Mouse (Mus musculus) right cerebral cortex, postnatal 10 days (tissue): ENCODE measurements around the gene Sp7.
A peak's percentile ranks its signal among the peaks of the same experiment; 100 is the strongest.

Experiments used
- DNase-seq, 2 experiments: peaks; one replicate each; pipeline ENCODE4 v3.0.0; 2021; ENCODE audit warnings: low spot score in 2 of 2

Gene Sp7

DNA sequence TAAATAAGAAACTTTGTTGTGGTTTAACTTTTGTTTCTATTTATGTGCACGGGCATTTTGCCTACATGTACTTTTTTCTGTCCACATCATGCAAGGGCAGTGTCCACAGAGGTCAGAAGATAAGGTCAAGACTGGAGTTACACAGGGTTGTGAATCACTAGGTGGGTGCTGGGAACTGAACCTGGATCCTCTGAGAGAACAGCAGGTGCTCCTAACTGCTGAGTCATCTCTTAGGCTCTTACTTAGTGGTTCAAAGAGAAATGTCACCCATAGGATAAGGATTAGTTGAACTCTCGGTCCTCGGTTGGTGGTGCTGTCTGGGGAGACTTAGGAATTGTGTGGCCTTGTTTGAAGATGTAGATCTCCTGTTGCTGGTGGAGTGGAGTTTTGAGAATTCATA lies 22.0 kb upstream of the Sp7 start:
- no peak for DNase-seq

DNA sequence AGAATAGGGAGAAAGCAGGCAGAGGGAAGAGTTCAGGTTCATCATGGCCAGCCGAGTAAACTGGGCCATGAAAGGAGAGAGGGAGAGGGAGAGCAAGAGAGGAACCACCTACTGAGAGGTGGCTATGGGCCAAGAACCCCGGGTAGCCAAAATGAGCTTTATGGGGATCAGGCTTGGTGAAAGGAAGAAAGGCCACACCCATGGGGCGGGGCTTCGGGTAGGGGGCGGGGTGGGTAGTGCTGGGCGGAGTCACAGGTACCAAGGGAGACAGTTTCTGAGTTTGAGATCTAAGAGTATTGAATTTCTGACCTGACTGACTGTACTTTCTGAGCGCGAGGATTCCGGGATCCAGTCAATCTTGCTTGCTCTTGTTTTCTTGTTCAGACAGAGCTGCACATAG lies 19.7 kb upstream of the Sp7 start:
- no peak for DNase-seq

DNA sequence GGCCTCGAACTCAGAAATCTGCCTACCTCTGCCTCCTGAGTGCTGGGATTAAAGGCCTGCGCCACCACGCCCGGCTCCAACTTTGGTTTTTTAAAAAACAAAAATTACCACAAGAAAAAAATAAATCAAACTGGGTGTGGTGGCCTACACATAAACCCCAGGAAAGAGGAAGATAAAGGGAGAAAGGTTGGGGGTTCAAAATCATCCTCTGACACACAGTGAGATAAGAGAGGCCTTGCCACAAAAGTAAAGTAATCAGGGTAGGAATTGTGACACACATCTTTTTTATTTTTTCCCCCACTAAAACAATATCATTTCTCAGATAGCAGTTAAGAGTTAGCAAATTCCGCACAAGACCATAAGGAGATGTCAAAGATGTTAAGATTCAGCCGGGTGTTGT lies 16.7 kb upstream of the Sp7 start:
- no peak for DNase-seq

DNA sequence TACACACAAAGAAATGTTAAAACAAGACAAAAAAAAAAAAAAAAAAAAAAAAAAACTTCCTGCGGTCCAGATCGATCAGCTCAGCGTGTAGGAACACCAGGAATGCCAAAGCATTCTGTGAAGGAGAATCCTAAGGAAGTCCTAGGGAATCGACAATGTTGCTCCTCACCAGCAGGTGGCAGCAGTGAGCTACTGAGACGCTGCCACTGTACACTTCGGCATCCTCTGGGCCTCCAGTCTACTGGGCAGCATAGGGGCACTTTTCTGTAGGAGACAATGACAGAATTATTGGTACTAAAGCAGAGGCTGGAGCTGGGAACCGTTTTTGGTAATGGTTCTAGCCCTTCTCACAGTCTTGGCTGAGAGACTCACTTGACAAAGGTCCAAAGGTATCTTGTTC lies 14.6 kb upstream of the Sp7 start:
- DNase-seq = peak; percentile 85 to 88

DNA sequence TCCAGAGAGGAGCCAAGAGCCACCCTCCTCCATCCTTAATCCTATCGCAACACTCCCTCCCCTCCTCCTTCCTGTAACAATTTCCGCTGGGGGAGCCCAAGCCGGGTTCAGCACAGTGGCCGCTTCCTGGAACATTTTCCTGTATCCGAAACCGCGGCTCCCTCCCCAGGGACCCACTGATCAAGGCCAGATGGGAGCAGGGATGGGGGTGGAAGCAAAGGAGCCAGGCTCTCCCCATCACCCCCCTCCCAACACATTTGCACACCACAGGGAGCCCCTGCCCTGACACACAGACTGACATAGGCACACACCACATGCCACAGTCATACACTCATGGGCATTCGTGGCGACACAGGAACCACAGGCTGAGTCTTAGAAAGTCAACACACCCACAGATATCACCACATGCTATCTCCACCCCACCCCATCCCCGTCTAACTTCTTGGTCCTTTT lies 10.9 kb upstream of the Sp7 start:
- DNase-seq = no peak

DNA sequence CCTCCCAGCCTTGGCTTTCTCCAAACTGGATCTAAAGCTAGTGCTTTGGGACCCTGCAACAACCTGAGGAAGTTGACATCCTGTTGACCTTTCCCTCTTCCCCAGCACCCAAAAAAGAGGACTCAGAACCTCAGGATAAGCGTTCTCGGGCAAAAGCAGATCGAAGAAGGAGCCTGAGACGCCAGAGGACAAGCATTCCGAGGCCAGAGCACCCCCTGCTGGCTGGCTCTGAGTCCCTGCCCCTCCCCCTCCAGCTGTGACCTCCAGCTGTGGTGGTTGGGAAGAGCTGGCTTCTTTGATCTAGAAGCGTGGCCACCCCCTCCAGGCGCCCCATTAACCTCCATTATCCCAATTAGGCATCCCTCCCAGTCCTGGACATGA lies 10.2 kb upstream of the Sp7 start:
- peak; percentile 81 to 84 for DNase-seq

DNA sequence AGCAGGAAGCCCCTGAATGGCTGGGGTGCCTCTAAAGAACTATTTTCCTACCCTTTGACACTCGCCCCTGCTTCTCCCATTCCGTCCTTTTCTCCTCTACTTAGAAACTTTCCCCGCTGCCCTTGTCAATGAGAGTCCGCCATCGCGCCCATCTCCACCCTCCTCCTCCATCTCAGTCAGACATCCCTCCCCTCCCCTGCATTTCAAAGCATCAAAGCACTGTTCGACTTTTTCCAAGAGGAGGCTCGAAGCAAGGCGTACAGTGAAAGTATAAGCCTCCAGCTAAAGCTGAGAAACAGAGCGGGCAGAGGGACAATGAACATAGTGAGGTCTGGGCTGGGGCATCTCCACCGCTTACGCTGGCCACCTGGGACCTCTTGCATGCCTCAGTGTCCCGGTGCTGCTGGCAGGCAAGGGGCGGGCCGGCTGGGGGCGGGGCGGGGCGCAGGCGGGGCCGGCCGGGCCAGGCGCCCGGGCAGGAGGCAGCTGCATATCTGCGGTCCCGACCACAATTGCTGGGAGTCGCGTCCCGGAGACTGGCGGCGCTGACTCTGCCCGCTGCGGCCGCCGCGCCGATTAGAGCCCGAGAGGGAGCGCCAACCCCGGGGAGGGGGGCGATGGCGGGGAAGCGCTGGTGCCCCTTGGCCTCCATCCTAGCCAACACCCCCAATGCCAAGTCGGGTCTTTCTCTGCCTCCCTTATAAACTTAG lies 9.6 kb upstream of the Sp7 start:
- peak in 1 of 2 experiments; percentile 34 for DNase-seq

DNA sequence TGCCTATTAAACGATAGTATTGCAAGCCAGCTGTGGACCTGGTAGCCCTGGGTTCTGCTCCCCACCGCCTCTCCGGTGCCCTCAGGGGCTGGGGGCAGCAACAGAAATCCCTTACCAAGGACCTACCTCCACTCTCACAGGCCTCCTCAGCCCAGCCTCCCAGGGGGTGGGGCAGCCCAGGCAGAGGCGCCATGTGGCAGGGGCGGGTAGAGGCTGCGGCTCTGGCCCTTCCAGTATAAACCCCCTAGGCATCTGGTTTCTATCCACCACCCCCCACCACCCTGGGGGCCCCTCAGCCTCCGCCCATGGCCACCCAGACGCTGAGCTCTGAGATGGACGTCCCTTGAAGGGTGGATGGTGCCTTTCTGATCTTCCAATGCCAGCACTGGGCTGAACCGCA lies 3.7 kb upstream of the Sp7 start:
- DNase-seq = no peak

DNA sequence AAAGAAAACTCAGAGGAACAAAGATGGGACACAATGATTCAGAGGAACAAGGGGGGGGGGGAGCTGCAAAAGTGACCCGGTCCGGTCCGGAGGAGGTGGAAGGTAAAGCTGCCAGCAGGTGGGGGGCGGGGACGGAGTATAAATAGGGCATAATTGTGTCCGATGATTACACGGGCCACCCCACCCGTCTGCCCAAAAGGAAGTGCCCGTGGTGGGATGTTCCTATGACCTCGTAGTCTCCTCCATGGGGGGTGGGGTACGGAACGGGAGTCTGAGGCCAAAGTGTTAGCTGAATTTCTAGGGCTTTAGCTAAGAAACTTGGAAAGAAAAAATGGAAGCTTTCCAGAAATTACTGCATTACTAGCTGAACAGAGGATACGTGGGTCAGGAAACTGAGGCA lies 3.0 kb upstream of the Sp7 start:
- DNase-seq = no peak

DNA sequence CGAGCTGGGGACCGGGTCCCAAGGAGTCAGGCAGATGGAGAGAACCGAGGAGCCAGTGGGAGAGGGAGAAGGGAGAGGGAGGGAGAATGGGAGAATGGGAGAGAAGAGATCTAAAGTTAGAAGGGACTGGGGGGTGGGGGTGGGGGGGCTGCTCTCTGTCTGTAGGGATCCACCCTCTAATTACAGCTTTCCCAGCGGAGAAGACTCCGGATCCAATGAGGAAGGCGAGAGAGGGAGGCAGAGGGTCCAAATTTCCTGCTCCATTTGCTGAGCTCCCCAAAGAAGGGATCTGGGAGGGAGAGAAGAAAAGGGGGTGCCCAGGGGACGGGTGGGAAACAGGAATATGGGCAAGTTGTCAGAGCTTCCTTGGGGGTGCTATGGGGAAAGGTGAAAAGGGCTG lies 744 bp downstream of the Sp7 start:
- DNase-seq = no peak

DNA sequence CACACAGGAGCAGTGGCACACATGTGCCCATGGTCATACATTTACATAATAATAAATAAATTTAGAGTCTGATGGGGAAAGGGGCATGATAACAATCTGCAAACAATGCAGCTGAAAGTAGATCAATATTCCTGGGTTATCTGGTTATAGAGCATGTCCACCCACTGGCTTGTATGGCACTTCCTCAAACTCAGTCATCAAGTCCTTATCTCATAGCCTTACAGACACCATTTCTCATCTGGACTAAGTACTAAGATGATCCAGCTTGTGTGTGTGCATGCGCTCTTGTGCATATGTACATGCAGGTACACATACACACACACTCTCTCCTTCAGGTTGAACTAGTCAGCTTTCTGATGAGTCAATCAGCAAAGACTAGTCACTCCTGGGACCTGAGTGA lies 2.3 kb downstream of the Sp7 start:
- no peak for DNase-seq

DNA sequence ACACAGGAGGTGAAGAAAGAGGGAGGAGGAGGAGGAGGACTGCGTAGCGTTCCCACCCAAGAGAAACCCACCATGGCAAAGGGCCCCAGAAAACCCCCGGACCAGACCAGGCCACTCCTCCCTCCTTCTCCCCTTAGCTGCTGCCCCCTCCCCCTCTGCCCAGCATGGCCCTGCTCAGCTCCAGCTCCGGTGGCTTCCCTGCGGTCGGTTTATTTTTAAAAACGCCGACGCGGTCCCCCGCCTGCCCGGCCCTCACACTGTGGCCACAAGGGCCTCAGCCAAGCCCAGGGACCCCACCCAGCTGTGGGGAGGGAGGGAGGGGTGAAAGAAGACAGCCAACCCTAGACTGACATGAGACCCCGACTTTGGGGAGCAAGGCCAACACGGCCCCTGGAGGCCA lies 4.3 kb downstream of the Sp7 start:
- DNase-seq = no peak

DNA sequence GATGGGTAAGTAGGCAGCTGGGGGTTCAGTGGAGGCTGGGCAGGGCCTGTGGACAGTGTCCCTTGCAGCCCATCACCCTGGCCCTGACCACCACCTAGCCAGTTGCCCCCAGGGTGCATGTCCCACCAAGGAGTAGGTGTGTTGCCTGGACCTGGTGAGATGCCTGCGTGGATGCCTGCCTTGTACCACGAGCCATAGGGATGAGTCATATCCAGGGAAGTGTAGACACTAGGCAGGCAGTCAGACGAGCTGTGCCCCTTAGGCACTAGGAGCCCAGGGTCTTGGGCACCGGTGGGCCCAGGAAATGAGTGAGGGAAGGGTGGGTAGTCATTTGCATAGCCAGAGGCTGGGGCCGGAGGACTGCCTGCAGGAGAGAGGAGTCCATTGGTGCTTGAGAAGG lies 8.1 kb downstream of the Sp7 start:
- DNase-seq = no peak

DNA sequence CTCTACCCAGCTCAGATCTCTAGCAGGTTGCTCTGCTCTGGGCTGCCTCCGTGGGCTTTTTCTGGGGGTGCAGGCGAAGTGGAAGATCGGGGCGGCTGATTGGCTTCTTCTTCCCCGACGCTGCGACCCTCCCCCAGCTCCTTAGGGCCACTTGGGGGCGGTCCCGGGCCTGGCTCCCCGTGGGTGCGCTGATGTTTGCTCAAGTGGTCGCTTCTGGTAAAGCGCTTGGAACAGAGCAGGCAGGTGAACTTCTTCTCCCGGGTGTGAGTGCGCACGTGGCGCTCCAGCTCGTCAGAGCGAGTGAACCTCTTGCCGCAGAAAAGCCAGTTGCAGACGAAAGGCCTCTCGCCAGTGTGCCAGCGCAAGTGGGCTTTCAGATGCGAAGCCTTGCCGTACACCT lies 8.9 kb downstream of the Sp7 start:
- no peak for DNase-seq

DNA sequence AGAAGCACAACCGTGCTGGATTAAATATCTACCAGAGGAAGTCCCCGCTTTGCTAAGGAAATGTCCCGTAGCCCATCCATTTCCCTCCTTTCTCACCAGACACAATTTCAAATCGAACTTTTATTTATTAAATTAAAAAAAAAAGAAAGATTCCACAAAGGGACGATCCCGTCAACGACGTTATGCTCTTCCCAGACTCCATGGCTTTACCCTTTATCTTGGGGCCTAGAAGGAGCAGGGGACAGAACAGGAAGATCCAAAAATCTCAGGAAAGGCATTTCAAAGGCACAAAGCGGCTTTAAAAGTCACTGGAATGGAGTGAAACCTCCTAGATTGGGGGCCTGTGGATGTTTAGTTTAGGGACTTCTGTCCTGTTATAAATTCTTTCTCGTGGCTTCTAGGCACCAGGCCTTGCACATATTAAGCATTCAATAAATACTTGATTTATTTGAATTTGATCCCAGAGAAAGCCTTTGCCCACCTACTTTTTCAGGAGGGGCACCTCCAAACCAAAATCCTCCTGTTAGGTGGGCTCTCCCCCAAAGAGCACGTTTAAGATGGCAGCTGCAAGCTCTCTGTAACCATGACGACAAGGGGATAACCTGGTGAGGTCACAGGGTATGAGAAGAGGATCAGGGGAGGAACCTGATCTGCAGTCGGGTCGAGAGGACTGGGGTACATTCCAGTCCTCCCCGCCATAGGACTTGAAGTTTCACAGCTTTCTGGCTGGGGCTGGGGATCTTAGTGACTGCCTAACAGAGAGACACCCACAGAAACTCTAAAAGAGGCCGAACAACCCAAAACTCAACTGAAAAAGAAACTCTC lies 10.3 kb downstream of the Sp7 start:
- DNase-seq = no peak

DNA sequence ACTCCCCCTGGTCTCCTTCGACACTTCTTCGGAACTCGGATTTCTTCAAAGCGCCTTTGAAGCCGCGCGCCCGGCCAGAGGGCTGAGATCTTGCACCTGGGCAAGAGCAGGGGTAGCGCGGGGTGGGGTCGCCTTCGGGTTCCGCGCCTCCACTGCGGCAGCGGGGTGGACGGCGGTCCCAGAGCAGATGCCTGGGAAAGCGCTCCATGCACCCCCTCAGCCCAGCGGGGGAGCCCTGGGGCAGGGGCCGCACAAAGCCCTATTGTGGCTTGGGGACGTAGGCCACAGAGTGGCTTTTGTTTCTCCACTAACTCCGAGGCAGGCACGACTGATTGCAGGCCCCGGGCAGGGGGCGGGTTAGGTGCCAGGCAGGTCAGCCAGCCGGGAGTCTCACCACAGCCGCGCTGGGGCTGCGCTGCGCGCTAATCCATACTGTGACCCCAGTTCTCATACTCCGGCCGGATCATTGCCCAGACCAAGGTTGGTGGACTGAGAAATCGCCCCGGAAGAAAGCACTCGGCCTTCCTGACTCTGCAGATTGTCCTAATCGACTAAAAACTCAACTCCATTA lies 11.0 kb downstream of the Sp7 start:
- DNase-seq = peak in 1 of 2 experiments; percentile 51

DNA sequence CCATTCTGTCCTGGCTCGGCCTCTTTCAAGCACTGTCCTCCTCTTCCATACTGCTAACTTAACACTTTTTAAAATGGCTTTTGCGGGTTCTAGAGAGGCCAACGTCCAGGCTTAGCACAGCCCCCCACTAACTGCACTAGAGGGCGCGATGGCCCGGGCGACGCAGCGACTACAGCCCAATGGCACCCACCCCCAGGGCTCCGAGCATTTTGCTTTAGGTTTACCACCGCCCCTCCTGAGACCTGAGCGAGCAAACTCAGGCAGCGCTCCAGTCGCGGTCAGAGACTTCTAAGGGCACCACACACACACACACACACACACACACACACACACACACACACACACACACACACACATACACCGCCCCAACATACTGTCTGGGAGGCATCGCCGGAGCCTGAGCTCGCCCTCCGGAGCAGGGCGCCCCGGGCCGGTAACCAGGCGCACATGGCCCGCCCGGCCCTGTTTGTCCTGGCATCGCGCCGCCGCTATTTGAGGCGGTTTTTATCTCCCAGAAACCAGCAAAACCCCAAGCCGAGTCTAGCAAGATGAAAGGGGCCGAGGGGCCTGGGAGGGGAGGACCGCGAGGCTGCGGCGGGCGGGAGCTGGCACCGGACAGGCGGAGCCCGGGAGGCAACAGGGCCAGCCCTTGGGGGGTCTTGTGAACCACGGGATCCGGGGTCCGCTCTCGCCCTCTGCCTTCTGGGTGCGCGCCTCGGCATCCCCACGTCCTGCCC lies 11.7 kb downstream of the Sp7 start:
- DNase-seq = peak; percentile 50 to 59

DNA sequence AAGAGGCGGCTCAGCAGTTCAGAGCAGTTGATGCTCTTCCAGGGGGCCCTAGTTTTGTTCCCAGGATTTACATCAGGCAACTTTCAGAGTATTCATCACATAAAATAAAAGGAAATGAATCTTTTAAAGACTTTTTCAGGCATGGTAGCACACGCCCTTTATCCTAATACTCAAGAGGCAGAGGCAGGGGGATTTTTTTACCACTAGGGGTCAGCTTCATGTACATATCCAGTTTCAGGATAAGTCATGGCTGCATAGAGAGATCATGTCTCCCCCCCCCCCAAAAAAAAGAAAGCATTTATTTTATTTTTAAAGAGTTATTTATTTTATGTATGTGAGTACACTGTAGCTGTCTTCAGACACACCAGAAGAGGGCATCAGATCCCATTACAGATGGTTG lies 13.0 kb downstream of the Sp7 start:
- DNase-seq = no peak

DNA sequence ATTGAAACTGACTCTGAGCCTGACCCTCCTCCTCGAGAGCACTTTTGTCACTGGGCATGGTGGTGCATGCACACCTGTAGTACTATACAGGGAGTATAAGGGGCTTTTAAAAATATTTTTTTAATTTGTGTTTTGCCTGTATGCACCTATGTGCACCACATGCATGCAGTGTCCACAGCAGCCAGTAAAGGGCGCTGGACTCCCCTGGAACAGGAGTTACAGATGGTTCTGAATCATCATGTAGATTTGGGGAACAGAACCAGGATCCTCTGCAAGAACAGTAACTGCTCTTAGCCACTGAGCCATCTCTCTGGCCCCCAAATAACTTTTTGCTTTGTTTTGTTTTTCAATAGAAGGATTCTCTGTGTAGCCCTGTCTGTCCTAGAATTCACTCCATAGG lies 14.8 kb downstream of the Sp7 start:
- no peak for DNase-seq

DNA sequence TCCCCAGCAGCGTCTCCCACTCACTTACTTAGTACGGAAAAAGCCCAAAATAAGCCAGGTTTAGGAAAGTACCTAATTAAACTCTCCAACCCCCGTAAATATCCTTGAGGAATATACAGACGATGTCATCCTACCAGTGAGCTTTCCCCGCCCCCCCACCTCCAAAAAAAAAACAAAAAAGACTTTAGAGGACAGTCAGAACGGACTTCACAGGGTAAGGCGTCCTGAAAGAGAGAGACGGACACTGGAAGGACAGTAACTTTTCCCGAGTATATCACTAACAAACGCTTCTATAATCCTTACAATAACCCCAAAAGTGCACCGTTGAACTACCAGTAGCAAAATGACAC lies 16.1 kb downstream of the Sp7 start:
- no peak for DNase-seq

DNA sequence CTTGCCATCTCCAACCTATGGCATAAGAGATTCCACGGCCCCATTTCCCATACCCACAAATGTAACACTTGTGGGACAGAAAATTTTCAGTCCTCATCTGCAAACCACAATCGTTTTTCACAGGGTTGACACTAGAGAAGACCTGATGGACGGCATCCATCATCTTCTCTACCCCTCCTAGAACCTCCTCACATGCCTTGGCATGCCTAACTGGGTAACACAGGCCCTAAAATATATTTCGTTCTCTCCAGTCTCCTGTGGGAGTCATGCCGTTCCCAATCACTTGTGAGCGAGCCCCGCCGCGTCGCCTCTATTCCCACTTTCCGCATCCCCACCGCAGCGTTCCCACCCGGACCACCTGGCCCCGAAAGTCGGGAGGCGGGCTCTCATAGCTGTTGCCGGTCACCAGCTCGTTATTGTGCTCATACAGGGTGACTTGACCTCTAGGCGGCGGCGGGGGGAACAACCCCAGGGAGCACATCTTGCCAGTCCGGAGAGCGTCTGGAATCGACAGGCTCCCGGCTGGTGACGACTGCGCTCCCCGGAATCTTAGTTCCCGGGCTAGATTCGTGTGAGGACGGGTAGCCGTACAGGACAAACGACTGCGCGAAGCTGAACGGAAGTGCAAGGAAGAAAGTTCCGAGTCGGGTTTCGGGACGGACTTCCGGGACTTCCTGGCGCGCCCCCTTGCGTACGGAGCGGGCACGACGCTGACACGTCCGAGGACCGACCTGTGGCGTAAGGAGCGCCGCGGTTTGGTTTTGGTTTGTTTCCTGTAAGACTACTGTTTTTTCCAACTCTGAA lies 16.6 kb downstream of the Sp7 start, which contains the start of gene Aaas:
Gene Aaas, minus strand, starts transcription at position 634 of the 804 bp plus-strand sequence.
- peak; percentile 97 for DNase-seq

DNA sequence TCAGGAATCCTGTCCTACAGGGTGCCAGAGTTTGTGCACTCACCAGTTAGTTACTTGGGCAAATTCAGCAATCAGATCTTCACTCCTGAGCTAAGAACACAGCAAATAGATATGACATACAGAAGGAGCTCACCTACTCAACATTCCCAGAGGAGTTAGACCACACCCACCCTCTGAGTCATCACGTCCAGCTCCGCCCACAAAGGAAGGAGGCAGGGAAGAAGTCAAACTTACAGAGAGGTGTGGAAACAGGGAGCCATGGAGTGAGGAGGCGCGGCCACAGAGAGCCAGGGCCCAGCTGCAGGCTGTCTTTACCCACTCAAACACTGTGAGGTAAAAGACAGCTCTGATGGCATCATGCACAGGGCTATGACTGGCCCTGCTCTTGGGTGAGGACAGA lies 20.5 kb downstream of the Sp7 start:
- DNase-seq = no peak
